Mouse (Mus musculus) lung, adult 2 months (tissue): ENCODE measurements around the gene St8sia6.

Source experiments
- CTCF ChIP-seq: fragments of 200-500 bp; IDR thresholded peaks from 2 replicates; pipeline ENCODE4 v1.5.1; 2011; ENCODE audit warnings: mild to moderate bottlenecking, low read length, control low read depth; ENCODE audit not compliant: insufficient read depth
- POLR2A ChIP-seq: fragments of 200-500 bp; IDR thresholded peaks from 2 replicates; pipeline ENCODE4 v1.6.1; 2011; ENCODE audit warnings: low read depth, mild to moderate bottlenecking, control low read depth, low read length, borderline replicate concordance; ENCODE audit errors: extremely low read depth

GRCm38 (mm10) chr2:13777032-13777431 is 16.8 kb downstream of the St8sia6 start:
- TF ChIP-seq CTCF (no peak), POLR2A (no peak)
